Mouse (Mus musculus) NIH3T3 (cell line): ENCODE data around the gene Zfp800.

ENCODE experiments used
- DNase-seq: peaks from one replicate; pipeline ENCODE4 v3.0.0-alpha.2; 2012; ENCODE audit warnings: low read depth

Zfp800 gene

GRCm38 (mm10) chr6:28309692-28310091 is 88.1 kb downstream of the Zfp800 start:
- DNase-seq: peak; percentile 53

GRCm38 (mm10) chr6:28308929-28309328 is 88.9 kb downstream of the Zfp800 start:
- DNase-seq: no peak

DNA sequence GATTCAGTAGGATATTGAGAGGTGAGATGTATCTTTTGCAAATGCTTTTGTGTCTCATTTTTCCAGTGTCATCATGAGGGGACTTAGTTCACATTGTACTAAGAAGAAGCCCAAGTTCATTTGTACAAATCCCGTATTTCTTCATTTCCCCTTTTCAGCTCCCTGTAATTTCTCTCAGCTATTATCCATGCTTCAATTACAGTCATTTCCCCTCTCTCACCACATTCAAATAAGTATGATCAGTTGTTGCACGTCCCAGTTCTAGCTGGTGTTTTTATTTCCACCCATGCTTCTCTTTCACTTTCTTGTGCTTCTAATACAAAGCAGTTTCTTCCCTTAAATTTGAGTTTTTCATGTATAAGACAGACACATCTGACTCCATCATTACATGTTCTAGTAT is 91.1 kb downstream of the Zfp800 start:
- DNase-seq: no peak

- no peak for DNase-seq
These were observed 101.5 kb downstream of the Zfp800 start for GRCm38 (mm10) chr6:28296306-28296705.

DNA sequence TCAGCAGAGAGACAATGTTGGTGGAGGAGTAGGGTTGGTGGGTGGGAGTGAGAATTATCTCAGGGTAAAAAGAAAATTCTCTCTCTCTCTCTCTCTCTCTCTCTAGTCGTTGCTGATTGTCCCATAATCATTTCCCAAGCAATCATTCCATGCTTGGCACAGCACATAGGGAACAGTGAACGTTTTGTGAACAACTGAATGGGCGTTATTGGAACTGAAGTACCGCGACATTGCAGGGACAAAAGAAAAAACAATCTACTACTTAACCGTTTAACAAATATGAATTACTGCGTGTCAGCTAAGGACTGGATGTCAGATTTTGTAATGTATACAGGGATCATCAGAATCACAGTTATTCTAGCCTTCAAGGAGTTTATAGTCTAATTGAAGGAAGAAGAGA is 102.2 kb downstream of the Zfp800 start:
- no peak for DNase-seq

GRCm38 (mm10) chr6:28292810-28293209 is 105.0 kb downstream of the Zfp800 start:
- DNase-seq: no peak

GRCm38 (mm10) chr6:28279886-28280285 is 117.9 kb downstream of the Zfp800 start:
- DNase-seq: no peak

GRCm38 (mm10) chr6:28262198-28262621 is 135.6 kb downstream of the Zfp800 start:
- DNase-seq: no peak

DNA sequence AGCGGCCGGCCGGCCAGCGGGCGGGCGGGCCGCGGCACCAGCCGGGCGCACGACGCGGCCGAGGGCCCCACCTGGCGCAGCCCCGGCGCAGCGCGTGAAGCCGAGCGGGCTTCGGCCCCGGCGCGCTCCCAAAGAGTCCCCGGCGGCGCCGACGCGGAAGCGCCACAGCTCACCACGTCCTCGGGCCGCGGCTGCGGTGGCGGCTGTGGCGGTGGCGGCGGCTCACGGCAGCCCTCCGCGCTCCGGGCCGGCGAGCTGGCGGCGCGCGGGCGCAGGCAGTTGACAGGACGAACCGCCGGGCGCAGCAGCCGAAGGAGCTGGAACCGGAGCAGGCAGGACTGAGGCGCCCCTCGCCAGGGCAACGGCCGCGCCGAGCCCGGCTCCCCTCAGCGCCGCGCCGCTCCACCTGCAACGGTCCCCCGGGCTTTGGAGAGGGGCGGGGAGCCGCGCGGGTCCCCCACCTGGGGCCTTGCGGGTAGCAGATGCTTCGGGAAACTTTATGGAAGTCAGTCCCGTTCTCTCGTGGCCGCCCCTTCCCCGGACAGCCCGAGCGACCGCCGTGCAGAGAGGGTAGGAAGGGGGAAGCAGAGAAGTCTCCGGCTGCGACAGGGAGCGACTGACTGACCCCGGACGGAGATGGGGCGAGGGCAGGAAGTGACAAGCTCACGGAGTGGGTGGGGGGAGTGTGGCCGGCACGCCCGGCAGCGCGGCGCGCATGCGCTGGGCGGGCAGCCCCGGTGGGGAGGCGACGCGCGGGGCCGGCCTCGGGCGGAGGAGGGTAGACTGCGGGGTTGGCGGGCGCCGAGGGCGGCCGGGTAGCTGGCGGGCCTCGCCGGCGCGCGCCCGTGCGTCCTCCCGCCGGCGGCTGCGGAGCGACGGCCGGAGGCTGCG is 136.3 kb downstream of the Zfp800 start:
- peak; percentile 92 for DNase-seq

DNA sequence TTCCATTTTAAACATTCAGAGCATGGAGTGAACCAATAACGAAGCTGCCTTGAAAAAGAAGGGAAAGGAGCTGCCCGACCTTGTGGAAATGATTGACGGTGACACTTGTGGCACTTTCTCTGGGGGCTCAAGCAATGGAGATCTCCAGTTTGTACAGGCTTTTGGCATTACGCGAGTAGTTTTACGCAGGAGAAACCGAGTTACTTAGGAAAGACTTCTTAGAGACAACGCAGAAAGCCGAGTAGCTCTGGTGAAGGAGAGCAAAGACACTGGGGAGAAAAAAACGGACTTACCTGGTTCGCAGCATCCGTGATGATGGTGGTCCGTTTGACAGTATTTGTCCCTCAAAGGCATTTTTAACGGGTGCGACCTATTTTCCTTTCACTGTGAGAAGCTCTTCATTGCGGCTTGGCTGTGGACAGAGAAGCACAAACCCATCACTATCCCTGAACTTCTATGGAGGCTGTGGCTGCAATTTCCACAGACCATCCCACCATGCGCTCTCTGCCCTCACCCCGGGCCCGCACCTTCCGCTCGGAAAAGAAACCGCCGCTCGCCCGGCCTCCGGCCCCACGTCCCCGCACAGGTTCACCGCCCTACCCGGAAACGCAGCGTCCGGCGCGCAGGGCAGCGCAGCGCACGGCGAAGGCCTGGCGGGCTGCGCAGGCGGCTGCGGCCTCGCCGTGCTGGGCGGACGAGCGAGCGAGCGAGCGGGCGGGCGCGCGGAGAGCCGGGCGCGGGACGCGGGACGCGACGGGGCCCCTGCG is 137.2 kb downstream of the Zfp800 start:
- peak; percentile 58 for DNase-seq

DNA sequence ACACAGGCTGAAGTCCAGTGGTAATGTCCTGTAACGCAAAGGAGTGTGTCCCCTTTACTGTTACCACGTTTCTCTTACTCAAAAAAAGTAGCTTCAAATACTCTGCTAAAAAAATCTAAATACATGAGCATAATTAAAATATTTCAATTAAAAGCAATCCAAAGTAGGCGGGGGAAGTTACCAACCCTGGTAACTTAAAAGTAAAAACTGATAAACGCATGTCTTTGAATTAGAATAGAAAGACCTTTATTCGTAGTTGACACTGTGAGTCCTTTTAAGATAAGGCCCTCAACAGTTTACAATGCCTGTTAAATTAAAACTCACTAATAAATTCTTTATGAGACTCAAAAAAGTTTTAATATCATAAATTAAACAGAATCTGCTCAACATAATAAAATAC is 138.1 kb downstream of the Zfp800 start:
- no peak for DNase-seq

DNA sequence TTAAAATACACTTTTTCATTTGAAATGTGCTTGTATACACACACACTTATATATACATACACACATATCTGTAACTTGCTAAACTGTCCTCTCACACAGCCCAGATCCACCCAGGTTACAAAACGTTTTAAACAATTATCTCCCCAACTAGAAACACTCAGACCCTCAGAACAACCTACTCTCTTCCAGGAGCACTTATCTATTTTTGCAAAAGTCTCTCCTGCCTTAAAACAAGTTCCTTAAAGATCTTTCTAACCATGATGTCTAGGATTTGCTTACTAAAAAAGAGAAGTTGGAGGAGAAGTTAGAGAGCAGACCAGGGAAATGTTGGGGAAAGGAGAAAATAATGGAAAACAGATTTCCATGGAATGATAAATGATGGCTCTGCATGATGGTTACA is 139.4 kb downstream of the Zfp800 start:
- DNase-seq: no peak

DNA sequence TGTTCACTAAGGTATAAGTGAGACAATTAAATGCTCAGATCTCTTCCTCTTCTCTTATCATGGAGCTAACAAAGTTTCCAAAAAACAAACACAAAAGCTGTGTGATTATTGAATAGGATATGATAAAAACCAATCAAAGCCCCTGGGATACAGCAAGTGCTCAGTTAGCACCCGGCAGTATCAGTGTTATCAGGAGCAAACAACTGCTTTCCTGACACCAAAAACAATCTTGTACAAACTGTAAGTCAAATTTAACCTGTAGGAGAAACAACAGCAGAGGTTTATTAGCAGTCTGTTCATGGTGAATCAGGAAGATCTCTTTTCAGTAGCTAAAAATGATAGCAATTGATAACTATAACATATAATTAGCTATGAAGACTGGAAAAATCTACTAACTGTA is 140.0 kb downstream of the Zfp800 start:
- DNase-seq: no peak

- DNase-seq: no peak
These were observed 145.0 kb downstream of the Zfp800 start for GRCm38 (mm10) chr6:28252790-28253189.

DNA sequence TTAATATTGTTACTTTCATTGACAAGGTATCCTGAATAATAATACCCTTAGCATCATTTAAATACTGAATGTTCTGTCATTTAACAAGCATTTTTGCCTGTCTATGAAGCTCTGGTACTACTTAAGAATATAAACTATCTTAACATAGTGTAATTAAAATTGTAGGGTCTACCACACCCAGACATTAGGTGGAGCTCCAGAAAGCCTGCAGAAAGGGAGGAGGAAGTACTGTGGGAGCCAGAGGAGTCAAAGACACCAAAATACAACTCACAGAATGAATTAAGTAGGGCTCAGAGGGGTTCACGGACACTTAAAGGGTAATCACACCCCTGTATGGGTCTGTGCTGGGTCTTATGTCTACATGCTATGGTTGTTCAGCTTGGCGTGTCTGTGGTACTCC is 149.6 kb downstream of the Zfp800 start:
- no peak for DNase-seq

GRCm38 (mm10) chr6:28232618-28233361 is 165.0 kb downstream of the Zfp800 start:
- DNase-seq: no peak

DNA sequence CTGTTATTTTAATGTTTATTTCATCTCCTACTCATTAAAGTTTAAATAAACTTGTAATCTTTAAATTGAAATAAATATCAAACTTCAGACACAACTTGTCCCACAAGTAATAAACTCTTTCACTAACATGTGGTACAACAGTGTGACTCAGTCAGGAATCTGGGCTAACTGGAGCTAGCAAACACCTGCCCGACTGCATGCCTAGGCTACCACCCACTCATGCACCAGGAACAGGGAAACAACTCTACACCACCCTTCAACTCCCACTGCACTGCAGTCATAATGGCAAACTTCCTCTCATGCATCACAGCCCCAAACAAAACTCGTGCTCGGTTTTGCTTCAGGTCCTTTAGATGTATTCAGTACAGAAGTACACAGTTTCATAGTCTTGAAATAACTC is 169.7 kb downstream of the Zfp800 start:
- DNase-seq: no peak

DNA sequence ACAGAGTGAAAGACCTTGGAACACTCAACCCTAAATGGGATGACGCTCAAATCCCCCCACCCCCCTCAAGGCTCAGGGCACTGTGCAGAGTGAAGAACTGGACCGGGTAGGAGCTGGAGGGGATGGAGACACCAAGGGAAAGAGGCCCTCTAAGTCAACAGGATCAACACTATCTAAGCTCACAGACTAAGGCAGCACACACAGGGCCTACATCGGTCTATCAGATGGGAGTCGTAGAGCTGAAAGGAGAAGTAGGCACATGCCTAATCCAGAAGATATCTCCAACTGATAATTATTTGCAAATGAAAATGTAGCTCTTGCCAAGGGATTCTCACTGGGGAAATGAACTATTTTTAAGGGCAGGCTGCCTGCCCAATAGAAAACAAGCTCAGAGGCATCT is 176.8 kb downstream of the Zfp800 start:
- DNase-seq: no peak

GRCm38 (mm10) chr6:28218386-28218785 is 179.4 kb downstream of the Zfp800 start:
- no peak for DNase-seq

GRCm38 (mm10) chr6:28215268-28215954 is 182.4 kb downstream of the Zfp800 start:
- DNase-seq: peak; percentile 89

DNA sequence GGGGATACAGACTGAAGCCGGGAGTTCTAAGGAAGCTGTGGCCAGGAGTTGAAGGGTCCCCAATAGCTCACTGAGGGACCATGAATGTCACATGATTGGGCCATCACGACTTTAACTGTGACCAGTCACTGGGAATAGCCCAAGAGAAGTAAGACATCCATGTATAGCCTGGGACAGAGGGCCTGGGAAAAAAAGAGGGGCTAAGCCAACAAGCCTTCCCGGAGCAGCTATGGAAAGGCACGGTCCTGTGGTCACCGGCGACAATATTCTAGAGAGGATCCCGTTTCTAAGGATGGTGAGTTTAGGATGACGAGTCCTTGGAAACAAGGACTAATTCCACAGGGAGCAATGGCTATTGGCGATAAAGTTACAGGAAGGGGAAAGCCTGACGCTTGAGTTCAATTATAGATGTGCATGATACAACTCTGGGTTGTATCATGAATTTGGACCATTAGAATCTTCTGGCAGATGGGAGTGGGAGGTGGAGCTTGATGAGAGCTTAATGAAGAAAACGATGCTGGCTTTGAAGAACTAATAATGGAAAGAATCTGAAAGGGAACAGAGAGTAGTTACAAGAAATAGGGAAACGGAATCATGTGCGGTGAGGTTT is 183.0 kb downstream of the Zfp800 start:
- no peak for DNase-seq
